Mouse (Mus musculus) spleen, adult 18-20 months (tissue): ENCODE measurements around the gene Ttll5.

Experiments used
- DNase-seq, 2 experiments: peaks; one replicate each; pipeline ENCODE4 v3.0.0; 2022; ENCODE audit warnings: mixed read lengths in 2 of 2

The Ttll5 gene

GRCm38 (mm10) chr12:86105546-86105945 lies 281.1 kb downstream of the Ttll5 start:
- DNase-seq = no peak

- DNase-seq = no peak
These were observed 281.6 kb downstream of the Ttll5 start for GRCm38 (mm10) chr12:86106086-86106485.

GRCm38 (mm10) chr12:86107645-86108044 lies 283.2 kb downstream of the Ttll5 start:
- DNase-seq = no peak

GRCm38 (mm10) chr12:86109531-86109930 lies 285.1 kb downstream of the Ttll5 start:
- DNase-seq = peak; percentile 14 to 31

- peak in 1 of 2 experiments; percentile 33 for DNase-seq
These were observed 286.2 kb downstream of the Ttll5 start for GRCm38 (mm10) chr12:86110637-86111036.
